Mouse (Mus musculus) neural tube, embryonic 12.5 days (tissue): ENCODE results near the gene Lrp6. TPM values are rescaled to one million over a fixed set of nuclear protein-coding genes. Genes with fewer than 3 reads are reported as not detected.
A peak's percentile ranks its signal among the peaks of the same experiment; 100 is the strongest.

Experiments used
- ATAC-seq: fragments of 200-750 bp; cut with Nextera tagmentation; 2 replicates; pipeline ENCODE4 v1.8.0; 2017; ENCODE audit warnings: low read depth, mild to moderate bottlenecking, moderate TSS enrichment, moderate library complexity; ENCODE audit not compliant: low FRiP score
- H3K27ac ChIP-seq: fragments of 300-500 bp; sonication (generic); 2 replicates; pipeline ENCODE4 v1.5.1; 2016
- H3K27me3 ChIP-seq: fragments of 300-500 bp; sonication (generic); replicated peaks from 2 replicates; pipeline ENCODE4 v1.6.1; 2016; ENCODE audit warnings: mild to moderate bottlenecking
- H3K36me3 ChIP-seq: fragments of 300-500 bp; sonication (generic); 2 replicates; pipeline ENCODE4 v1.6.1; 2016; ENCODE audit warnings: mild to moderate bottlenecking
- H3K4me1 ChIP-seq: fragments of 300-500 bp; sonication (generic); 2 replicates; pipeline ENCODE4 v1.6.1; 2016
- H3K4me2 ChIP-seq: fragments of 300-500 bp; sonication (generic); replicated peaks from 2 replicates; pipeline ENCODE4 v1.6.1; 2016; ENCODE audit warnings: mild to moderate bottlenecking
- H3K4me3 ChIP-seq: fragments of 300-500 bp; sonication (generic); 2 replicates; pipeline ENCODE4 v1.5.1; 2016
- H3K9ac ChIP-seq: fragments of 300-500 bp; sonication (generic); 2 replicates; pipeline ENCODE4 v1.6.1; 2016; ENCODE audit warnings: mild to moderate bottlenecking
- H3K9me3 ChIP-seq: fragments of 300-500 bp; sonication (generic); 2 replicates; pipeline ENCODE4 v1.6.1; 2016; ENCODE audit warnings: mild to moderate bottlenecking
- WGBS: fragments of 180-500 bp; shearing (Covaris S2); methylation state at CpG from one replicate; pipeline ENCODE4 v1.1.7; 2016; 5-methylcytosine and 5-hydroxymethylcytosine counted together
- polyA plus RNA-seq: library from polyadenylated mRNA; unstranded; fragments of >200 nt; fragmentation: Nextera tagmentation; extraction: Ambion mirVana; gene quantifications from 2 replicates; pipeline ENCODE4 v1.2.1, GENCODE M21; 2016

Lrp6 gene
- polyA plus RNA-seq, 1 experiment from 2014 or later: 29.0 TPM

- Histone ChIP-seq H3K9me3 (no peaks in the 10 kb centered on the region), H3K4me3 (no peak overlapping the region), H3K9ac (no peak overlapping the region), H3K27me3 (no peaks in the 10 kb centered on the region), H3K36me3 (peaks cover 27% of the 10 kb centered on the region), H3K27ac (no peak overlapping the region), H3K4me1 (peaks cover 7% of the 10 kb centered on the region; the same call in 1 of the 2 replicates), H3K4me2 (no peak overlapping the region)
- ATAC-seq: no peak
- 62% methylated on average over 10 of the region's 10 CpGs for WGBS
Measured at GRCm38 (mm10) chr6:134509731-134510226, 57.0 kb downstream of the Lrp6 start.

- Histone ChIP-seq H3K4me2 (no peak overlapping the region), H3K9ac (no peak overlapping the region), H3K4me3 (no peak overlapping the region), H3K9me3 (no peaks in the 10 kb centered on the region), H3K27ac (no peak overlapping the region), H3K27me3 (no peaks in the 10 kb centered on the region), H3K36me3 (peaks cover 24% of the 10 kb centered on the region), H3K4me1 (no peaks in the 10 kb centered on the region)
- ATAC-seq: no peak
- WGBS: 71% methylated on average over 4 of the region's 4 CpGs
Measured at GRCm38 (mm10) chr6:134504866-134505265, 61.9 kb downstream of the Lrp6 start.

- ATAC-seq: no peak
Measured at GRCm38 (mm10) chr6:134502335-134502734, 64.4 kb downstream of the Lrp6 start.

GRCm38 (mm10) chr6:134500381-134501162, 66.2 kb downstream of the Lrp6 start:
- Histone ChIP-seq H3K4me3 (no peak overlapping the region), H3K9me3 (no peaks in the 10 kb centered on the region), H3K4me2 (no peak overlapping the region), H3K27me3 (no peaks in the 10 kb centered on the region), H3K9ac (no peak overlapping the region), H3K36me3 (peaks cover 16% of the 10 kb centered on the region), H3K4me1 (no peaks in the 10 kb centered on the region), H3K27ac (no peak overlapping the region)
- peak; percentile 84 for ATAC-seq
- 66% methylated on average over 10 of the region's 10 CpGs for WGBS

More at GRCm38 (mm10) chr6:134502335-134502734, 64.4 kb downstream of the Lrp6 start:
- no peaks in the 10 kb centered on the region for H3K27me3 ChIP-seq
- H3K27ac ChIP-seq: no peak overlapping the region
- H3K36me3 ChIP-seq: peaks cover 29% of the 10 kb centered on the region
- H3K9me3 ChIP-seq: no peaks in the 10 kb centered on the region
- WGBS: 82% methylated on average over 7 of the region's 7 CpGs
- H3K9ac ChIP-seq: no peak overlapping the region
- no peak overlapping the region for H3K4me2 ChIP-seq
- H3K4me1 ChIP-seq: no peaks in the 10 kb centered on the region
- no peak overlapping the region for H3K4me3 ChIP-seq

GRCm38 (mm10) chr6:134499089-134499488, 67.7 kb downstream of the Lrp6 start:
- 79% methylated on average over 2 of the region's 2 CpGs for WGBS
- H3K27ac ChIP-seq: no peak overlapping the region
- H3K9ac ChIP-seq: no peak overlapping the region
- no peak for ATAC-seq
- no peak overlapping the region for H3K4me2 ChIP-seq
- no peak overlapping the region for H3K4me3 ChIP-seq
- H3K27me3 ChIP-seq: no peaks in the 10 kb centered on the region
- peaks cover 4% of the 10 kb centered on the region; the same call in 1 of the 2 replicates for H3K4me1 ChIP-seq
- peaks cover 10% of the 10 kb centered on the region for H3K36me3 ChIP-seq
- H3K9me3 ChIP-seq: no peaks in the 10 kb centered on the region

- Histone ChIP-seq H3K27me3 (no peaks in the 10 kb centered on the region), H3K4me3 (no peak overlapping the region), H3K27ac (no peak overlapping the region), H3K9me3 (no peaks in the 10 kb centered on the region), H3K36me3 (peaks cover 10% of the 10 kb centered on the region), H3K4me1 (peaks cover 7% of the 10 kb centered on the region; the same call in 1 of the 2 replicates), H3K4me2 (no peak overlapping the region), H3K9ac (no peak overlapping the region)
- no peak for ATAC-seq
Measured at GRCm38 (mm10) chr6:134498518-134498917, 68.2 kb downstream of the Lrp6 start.

- no peak overlapping the region for H3K27ac ChIP-seq
- H3K9ac ChIP-seq: no peak overlapping the region
- peaks cover 10% of the 10 kb centered on the region for H3K36me3 ChIP-seq
- no peaks in the 10 kb centered on the region for H3K27me3 ChIP-seq
- H3K4me2 ChIP-seq: no peak overlapping the region
- ATAC-seq: no peak
- peaks cover 7% of the 10 kb centered on the region; the same call in 1 of the 2 replicates for H3K4me1 ChIP-seq
- 88% methylated on average over 8 of the region's 8 CpGs for WGBS
- no peak overlapping the region for H3K4me3 ChIP-seq
- H3K9me3 ChIP-seq: no peaks in the 10 kb centered on the region
Measured at GRCm38 (mm10) chr6:134494828-134495698, 71.7 kb downstream of the Lrp6 start.

- peaks cover 16% of the 10 kb centered on the region for H3K36me3 ChIP-seq
- no peak overlapping the region for H3K4me2 ChIP-seq
- no peak overlapping the region for H3K4me3 ChIP-seq
- ATAC-seq: no peak
- no peaks in the 10 kb centered on the region for H3K27me3 ChIP-seq
- H3K27ac ChIP-seq: no peak overlapping the region
- WGBS: 95% methylated on average over 9 of the region's 9 CpGs
- H3K9ac ChIP-seq: no peak overlapping the region
- no peaks in the 10 kb centered on the region for H3K9me3 ChIP-seq
- peaks cover 3% of the 10 kb centered on the region; the same call in 1 of the 2 replicates for H3K4me1 ChIP-seq
Measured at GRCm38 (mm10) chr6:134489637-134490036, 77.1 kb downstream of the Lrp6 start.

- no peak for ATAC-seq
- WGBS: 97% methylated on average over 4 of the region's 4 CpGs
Measured at GRCm38 (mm10) chr6:134489130-134489529, 77.6 kb downstream of the Lrp6 start.

GRCm38 (mm10) chr6:134486318-134486717, 80.4 kb downstream of the Lrp6 start:
- Histone ChIP-seq H3K27me3 (no peaks in the 10 kb centered on the region), H3K36me3 (peaks cover 29% of the 10 kb centered on the region), H3K4me1 (no peaks in the 10 kb centered on the region), H3K27ac (no peak overlapping the region), H3K4me2 (no peak overlapping the region), H3K9me3 (no peaks in the 10 kb centered on the region), H3K9ac (no peak overlapping the region), H3K4me3 (no peak overlapping the region)
- WGBS: 94% methylated on average over 9 of the region's 9 CpGs
- no peak for ATAC-seq

More at GRCm38 (mm10) chr6:134489130-134489529, 77.6 kb downstream of the Lrp6 start:
- Histone ChIP-seq H3K4me1 (peaks cover 3% of the 10 kb centered on the region; the same call in 1 of the 2 replicates), H3K27ac (no peak overlapping the region), H3K9me3 (no peaks in the 10 kb centered on the region), H3K9ac (no peak overlapping the region), H3K27me3 (no peaks in the 10 kb centered on the region), H3K4me2 (no peak overlapping the region), H3K4me3 (no peak overlapping the region), H3K36me3 (peaks cover 21% of the 10 kb centered on the region)

GRCm38 (mm10) chr6:134479481-134479880, 87.3 kb downstream of the Lrp6 start:
- no peak overlapping the region for H3K4me3 ChIP-seq
- H3K4me1 ChIP-seq: no peaks in the 10 kb centered on the region
- H3K36me3 ChIP-seq: peaks cover 48% of the 10 kb centered on the region
- no peak for ATAC-seq
- 96% methylated on average over 10 of the region's 10 CpGs for WGBS
- no peaks in the 10 kb centered on the region for H3K9me3 ChIP-seq
- no peak overlapping the region for H3K27ac ChIP-seq
- no peaks in the 10 kb centered on the region for H3K27me3 ChIP-seq
- H3K9ac ChIP-seq: no peak overlapping the region
- H3K4me2 ChIP-seq: no peak overlapping the region

GRCm38 (mm10) chr6:134473143-134473561, 93.6 kb downstream of the Lrp6 start:
- no peaks in the 10 kb centered on the region for H3K4me1 ChIP-seq
- H3K9me3 ChIP-seq: no peaks in the 10 kb centered on the region
- peaks cover 32% of the 10 kb centered on the region for H3K36me3 ChIP-seq

More at GRCm38 (mm10) chr6:134473143-134473561, 93.6 kb downstream of the Lrp6 start:
- Histone ChIP-seq H3K4me3 (no peak overlapping the region), H3K9ac (no peak overlapping the region), H3K27me3 (no peaks in the 10 kb centered on the region), H3K4me2 (no peak overlapping the region), H3K27ac (no peak overlapping the region)
- WGBS: 86% methylated on average over 7 of the region's 7 CpGs
- ATAC-seq: no peak
